9 mouse cellular contexts compared by ENCODE assay signal in the genomic region with DNA sequence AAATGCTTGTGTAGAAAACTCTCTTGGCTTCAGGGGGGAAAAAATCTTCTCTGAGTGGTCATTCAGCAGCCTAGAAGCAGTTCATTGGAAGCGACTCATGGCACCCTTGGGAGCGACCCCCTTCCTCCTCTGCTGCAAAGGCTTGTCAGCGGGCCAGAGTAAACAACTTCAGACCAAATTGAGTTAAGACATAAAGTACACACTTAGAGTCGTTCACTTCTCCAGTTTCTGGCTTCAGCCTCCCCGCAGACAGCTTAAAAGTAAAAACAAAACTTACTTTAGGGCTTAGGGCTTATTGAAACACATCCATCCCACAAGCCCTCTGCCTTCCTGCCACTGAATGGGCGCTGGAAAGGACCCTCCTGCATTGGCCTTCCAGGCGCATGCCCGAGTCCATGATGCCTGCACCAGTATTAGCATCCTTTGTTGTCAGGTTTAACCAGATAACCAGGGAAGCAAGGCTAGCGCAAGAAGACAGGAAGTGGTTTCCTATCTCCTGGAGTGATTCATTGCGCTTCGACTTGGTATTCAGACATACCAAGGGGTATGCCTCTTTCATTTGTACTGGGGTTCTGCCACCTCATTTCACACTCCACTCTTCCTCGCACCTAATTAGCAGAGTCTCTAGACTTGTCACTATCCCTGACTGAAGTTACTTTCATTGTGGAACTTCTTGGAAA.
A peak's percentile ranks its signal among the peaks of the same experiment; 100 is the strongest.
DNase-seq lines count a peak whose midpoint lies in the region; ATAC-seq lines count a peak whose summit lies in the region.
"Had no signal": no experiment of that assay in that cellular context is flagged by ENCODE, and none has a peak within 500 bp of the region (broad histone marks: within the 10 kb centered on the region; RNA-seq: fewer than 3 reads in every experiment).

No protein-coding gene starts in this region.

- H3K4me2 ChIP-seq in kidney, embryonic 14.5 days (replicated peaks; ENCODE audit: low read depth, low read length): no peak overlapping the region; the same call in 1 of the 2 replicates
- H3K4me2 ChIP-seq in embryonic facial prominence, embryonic 14.5 days (ENCODE audit: low read depth, low read length): no peak overlapping the region
- no peak overlapping the region for H3K4me2 ChIP-seq in intestine, embryonic 14.5 days (ENCODE audit: low read length)

- H3K27me3 ChIP-seq in kidney, embryonic 14.5 days (ENCODE audit: control insufficient read depth, insufficient read depth, low read length): no peaks in the 10 kb centered on the region
- H3K27me3 ChIP-seq in embryonic facial prominence, embryonic 14.5 days (replicated peaks; ENCODE audit: control insufficient read depth, insufficient read depth, low read length): no peaks in the 10 kb centered on the region
- no peaks in the 10 kb centered on the region for H3K27me3 ChIP-seq in intestine, embryonic 14.5 days (replicated peaks; ENCODE audit: control insufficient read depth, insufficient read depth, low read length)
- no peaks in the 10 kb centered on the region for H3K27me3 ChIP-seq in forebrain, embryonic 10.5 days (ENCODE audit: poor library complexity, severe bottlenecking)

- no peaks in the 10 kb centered on the region for H3K36me3 ChIP-seq in kidney, embryonic 14.5 days (ENCODE audit: control insufficient read depth, insufficient read depth, low read length)
- H3K36me3 ChIP-seq in embryonic facial prominence, embryonic 14.5 days (ENCODE audit: control insufficient read depth, insufficient read depth, low read length): no peaks in the 10 kb centered on the region
- no peaks in the 10 kb centered on the region for H3K36me3 ChIP-seq in intestine, embryonic 14.5 days (ENCODE audit: control insufficient read depth, insufficient read depth, low read length)
- H3K36me3 ChIP-seq in forebrain, embryonic 10.5 days (replicated peaks): no peaks in the 10 kb centered on the region

- 35% methylated on average over 12 of the region's 12 CpGs for WGBS in kidney, embryonic 14.5 days
- 42% methylated on average over 12 of the region's 12 CpGs for WGBS in embryonic facial prominence, embryonic 14.5 days
- 34% methylated on average over 12 of the region's 12 CpGs for WGBS in intestine, embryonic 14.5 days
- 78% methylated on average over 12 of the region's 12 CpGs for WGBS in forebrain, embryonic 10.5 days

- no peak for DNase-seq in kidney, adult 8-10 months
- peak; percentile 94 for DNase-seq in embryonic facial prominence, embryonic 14.5 days (ENCODE audit: low spot score)
- no peak for DNase-seq in intestine, embryonic 14.5 days (ENCODE audit: low spot score)
- DNase-seq in forebrain, embryonic 10.5 days (ENCODE audit: extremely low spot score, low spot score): no peak
- no peak for DNase-seq in testis, postnatal 10 days (ENCODE audit: low spot score)
- DNase-seq in left cerebral cortex, adult 11 months (ENCODE audit: low spot score): no peak

- no peaks in the 10 kb centered on the region for H3K9me3 ChIP-seq in kidney, embryonic 14.5 days (ENCODE audit: control insufficient read depth, low read length)
- no peaks in the 10 kb centered on the region for H3K9me3 ChIP-seq in embryonic facial prominence, embryonic 14.5 days (ENCODE audit: control insufficient read depth, low read length)
- H3K9me3 ChIP-seq in intestine, embryonic 14.5 days (ENCODE audit: control insufficient read depth, low read length): no peaks in the 10 kb centered on the region
- H3K9me3 ChIP-seq in forebrain, embryonic 10.5 days: no peaks in the 10 kb centered on the region

- H3K4me3 ChIP-seq in kidney, embryonic 14.5 days (ENCODE audit: low read length): no peak overlapping the region
- no peak overlapping the region for H3K4me3 ChIP-seq in embryonic facial prominence, embryonic 14.5 days (ENCODE audit: low read depth, low read length)
- no peak overlapping the region for H3K4me3 ChIP-seq in intestine, embryonic 14.5 days (ENCODE audit: low read depth, low read length)
- no peak overlapping the region for H3K4me3 ChIP-seq in forebrain, embryonic 10.5 days

- no peaks in the 10 kb centered on the region for H3K4me1 ChIP-seq in kidney, embryonic 14.5 days (ENCODE audit: control insufficient read depth, insufficient read depth, low read length)
- H3K4me1 ChIP-seq in embryonic facial prominence, embryonic 14.5 days (ENCODE audit: control insufficient read depth, insufficient read depth, low read length): peaks cover 40% of the 10 kb centered on the region
- peaks cover 9% of the 10 kb centered on the region for H3K4me1 ChIP-seq in intestine, embryonic 14.5 days (replicated peaks; ENCODE audit: control insufficient read depth, insufficient read depth, low read length)
- H3K4me1 ChIP-seq in forebrain, embryonic 10.5 days: peaks cover 4% of the 10 kb centered on the region

- peak overlapping the region; percentile 65; the same call in 1 of the 2 replicates for H3K27ac ChIP-seq in kidney, embryonic 14.5 days (ENCODE audit: low read depth, low read length)
- H3K27ac ChIP-seq in embryonic facial prominence, embryonic 14.5 days (replicated peaks; ENCODE audit: low read depth, low read length): peak overlapping the region; percentile 58
- peak overlapping the region; percentile 35; the same call in 1 of the 2 replicates for H3K27ac ChIP-seq in intestine, embryonic 14.5 days (ENCODE audit: low read depth)
- no peak overlapping the region for H3K27ac ChIP-seq in forebrain, embryonic 10.5 days
- H3K27ac ChIP-seq: macrophage had no signal

- H3K9ac ChIP-seq in kidney, embryonic 14.5 days (ENCODE audit: low read depth, low read length): no peak overlapping the region
- H3K9ac ChIP-seq in embryonic facial prominence, embryonic 14.5 days (ENCODE audit: low read depth, low read length): no peak overlapping the region
- no peak overlapping the region for H3K9ac ChIP-seq in intestine, embryonic 14.5 days (ENCODE audit: low read length)

- peak; percentile 81; the same call in 1 of the 2 replicates for ATAC-seq in kidney, embryonic 14.5 days (ENCODE audit: low FRiP score, low TSS enrichment)
- peak; percentile 84 for ATAC-seq in embryonic facial prominence, embryonic 14.5 days (ENCODE audit: low read depth)
- ATAC-seq in intestine, embryonic 14.5 days (replicated peaks; ENCODE audit: low FRiP score, low TSS enrichment, low read depth): no peak
- 0 out of 2 replicates have a peak, but pooled peaks have one; percentile 15 for ATAC-seq in megakaryocyte, adult 5-6 weeks (ENCODE audit: poor library complexity, severe bottlenecking)
